Mouse (Mus musculus) CH12.LX (cell line): ENCODE measurements around the gene Ccdc155.

ENCODE experiments used
- CTCF ChIP-seq, 2 experiments: IDR thresholded peaks in 1 of 2; conservative IDR thresholded peaks in 1 of 2; 2 replicates each; pipeline ENCODE4 v1.5.1; 2011 to 2012; ENCODE audit warnings: low read depth in 2 of 2, low read length in 2 of 2, improper control_type of control experiment in 1 of 2, inconsistent platforms in 1 of 2, mild to moderate bottlenecking in 1 of 2, moderate library complexity in 1 of 2
- ELF1 ChIP-seq: IDR thresholded peaks from 2 replicates; pipeline ENCODE4 v1.6.1; 2014; ENCODE audit warnings: low read depth, mild to moderate bottlenecking, inconsistent platforms, low read length, improper control_type of control experiment
- PAX5 ChIP-seq: IDR thresholded peaks from 2 replicates; pipeline ENCODE4 v1.6.1; 2012; ENCODE audit warnings: low read length, inconsistent platforms, mixed read lengths
- POLR2A ChIP-seq: IDR thresholded peaks from 2 replicates; pipeline ENCODE4 v1.6.1; 2011; ENCODE audit warnings: low read depth, mild to moderate bottlenecking, improper control_type of control experiment, low read length
- SMC3 ChIP-seq: IDR thresholded peaks from 2 replicates; pipeline ENCODE4 v1.6.1; 2011; ENCODE audit warnings: low read depth, low read length, improper control_type of control experiment

GRCm38 (mm10) chr7:45150321-45150720 is 54.4 kb downstream of the Ccdc155 start:
- TF ChIP-seq CTCF (conservative IDR thresholded peaks at IDR 0.05 in 1 of 2, IDR thresholded peaks at IDR 0.05 in 1 of 2; ENCODE audit: low read depth in 2 of 2, low read length in 2 of 2) (no peak), ELF1 (no peak), SMC3 (no peak), POLR2A (no peak), PAX5 (no peak)
